Mouse (Mus musculus): ENCODE measurements at regions not wholly inside any gene's neighbourhood (a gene's known extent, or its start where the extent isn't known, plus 50 kb on each side); places are given as distances from the start of the nearest gene placed in this dataset.

DNA sequence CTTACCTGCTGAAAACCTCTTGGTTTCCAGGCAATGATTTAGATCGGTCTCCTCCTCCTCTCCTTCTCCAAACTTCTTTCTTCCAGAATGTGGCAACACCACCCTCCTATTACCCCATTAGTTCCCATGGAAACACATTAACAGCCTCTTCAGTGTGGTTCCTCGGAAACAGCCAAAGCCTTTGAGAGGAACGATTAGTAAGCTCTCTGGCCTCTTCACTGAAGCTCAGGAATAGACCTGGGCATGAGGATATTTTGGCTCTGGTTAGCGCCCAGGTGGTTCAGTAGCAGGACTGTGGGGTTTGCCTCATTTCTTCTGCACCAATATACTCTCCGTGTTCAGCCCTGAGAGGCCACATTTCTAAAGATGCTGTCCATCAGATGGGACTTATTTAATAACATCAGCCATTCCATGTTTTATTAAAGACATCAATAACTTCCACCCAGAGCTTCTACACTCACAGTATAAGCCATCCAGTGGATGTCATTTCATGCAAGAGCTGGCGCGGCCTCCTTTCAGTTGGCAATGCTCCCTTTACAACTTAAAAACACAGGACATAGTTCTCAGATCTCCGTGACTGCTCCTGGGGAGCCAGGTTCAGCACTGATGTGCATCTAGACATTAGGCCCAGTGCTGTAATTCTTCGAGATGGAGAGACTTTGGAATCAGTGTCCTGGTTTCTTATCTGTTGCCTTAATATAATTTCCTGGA, 52.9 kb upstream of the Tcl1b2 start:
- no peaks in the 10 kb centered on the region for H3K36me3 ChIP-seq
- no peak overlapping the region for H3K9ac ChIP-seq (replicated peaks)
- WGBS, result 47% methylated on average over 9 of the region's 9 CpGs
- no peak overlapping the region for H3K4me2 ChIP-seq (replicated peaks)
- peaks cover 18% of the 10 kb centered on the region for H3K4me1 ChIP-seq
- no peaks in the 10 kb centered on the region for H3K9me3 ChIP-seq
- peak; percentile 21; the same call in 1 of the 2 replicates for ATAC-seq (replicated peaks)
- peak overlapping the region; percentile 74 for H3K27ac ChIP-seq (replicated peaks)
- H3K4me3 ChIP-seq, result no peak overlapping the region
- H3K27me3 ChIP-seq, result no peaks in the 10 kb centered on the region

DNA sequence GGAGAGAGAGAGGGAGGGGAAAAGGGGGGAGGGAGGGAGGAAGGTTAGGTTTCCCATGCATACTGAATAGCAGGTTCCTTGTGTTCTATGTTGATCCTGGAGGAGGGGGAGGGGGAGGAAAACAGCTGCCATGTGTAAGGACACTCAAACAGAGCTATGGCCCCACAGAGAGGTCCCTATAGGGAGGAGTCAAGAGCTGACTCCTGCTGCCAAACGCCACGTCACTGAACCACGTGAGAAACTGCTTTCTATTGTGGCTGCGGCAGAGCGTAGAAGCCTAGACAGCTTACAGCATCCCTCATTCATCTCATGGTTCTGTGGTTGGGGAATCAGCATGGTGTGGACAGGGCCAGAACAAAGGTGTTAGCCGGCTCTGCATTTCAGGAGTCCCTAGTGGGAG, 52.3 kb upstream of the Tcl1b2 start:
- Histone ChIP-seq H3K4me3 (no peak overlapping the region), H3K4me1 (peaks cover 18% of the 10 kb centered on the region), H3K4me2 (replicated peaks) (no peak overlapping the region), H3K9ac (replicated peaks) (no peak overlapping the region), H3K27me3 (no peaks in the 10 kb centered on the region), H3K27ac (replicated peaks) (peak overlapping the region; percentile 74), H3K36me3 (no peaks in the 10 kb centered on the region), H3K9me3 (no peaks in the 10 kb centered on the region)
- 27% methylated on average over 6 of the region's 6 CpGs for WGBS
- peak; percentile 80 for ATAC-seq (replicated peaks)
